15 mouse cellular contexts compared by ENCODE assay signal in genomic region chr6:134601130-134601529, GRCm38 (mm10). TPM values are rescaled to one million over a fixed set of nuclear protein-coding genes. Genes with fewer than 3 reads are reported as not detected.
A peak's percentile ranks its signal among the peaks of the same experiment; 100 is the strongest.
DNase-seq lines count a peak whose midpoint lies in the region; ATAC-seq and TF ChIP-seq lines count a peak whose summit lies in the region.
"Had no signal": no experiment of that assay in that cellular context is flagged by ENCODE, and none has a peak within 500 bp of the region (broad histone marks: within the 10 kb centered on the region; RNA-seq: fewer than 3 reads in every experiment).

No protein-coding gene starts in this region.

- H3K27ac ChIP-seq in liver, embryonic 13.5 days = 0 out of 2 replicates have a peak overlapping the region, but pooled peaks have one; percentile 18
- H3K27ac ChIP-seq in liver, embryonic 11.5 days (ENCODE audit: low read depth, low read length) = no peak overlapping the region
- H3K27ac ChIP-seq in embryonic facial prominence, embryonic 14.5 days (replicated peaks; ENCODE audit: low read depth, low read length) = peak overlapping the region; percentile 78; the same call in 1 of the 2 replicates
- peak overlapping the region; percentile 72 for H3K27ac ChIP-seq in limb, embryonic 15.5 days
- no peak overlapping the region for H3K27ac ChIP-seq in midbrain, postnatal 0 days (ENCODE audit: low read depth, low read length)
- H3K27ac ChIP-seq: heart, embryonic 13.5 days; neural tube, embryonic 12.5 days had no signal

- 49% methylated on average over 7 of the region's 7 CpGs for WGBS in liver, embryonic 13.5 days (ENCODE audit: insufficient replicate concordance)
- 55% methylated on average over 7 of the region's 7 CpGs for WGBS in liver, embryonic 11.5 days
- 63% methylated on average over 7 of the region's 7 CpGs for WGBS in embryonic facial prominence, embryonic 14.5 days
- 50% methylated on average over 7 of the region's 7 CpGs for WGBS in limb, embryonic 15.5 days
- WGBS in midbrain, postnatal 0 days = 65% methylated on average over 7 of the region's 7 CpGs

- no peak for TF ChIP-seq CTCF in midbrain, postnatal 0 days (IDR thresholded peaks at IDR 0.05)

- H3K9me3 ChIP-seq in liver, embryonic 13.5 days (replicated peaks) = no peaks in the 10 kb centered on the region
- no peaks in the 10 kb centered on the region for H3K9me3 ChIP-seq in liver, embryonic 11.5 days (ENCODE audit: control insufficient read depth, low read length)
- H3K9me3 ChIP-seq in embryonic facial prominence, embryonic 14.5 days (ENCODE audit: control insufficient read depth, low read length) = no peaks in the 10 kb centered on the region
- no peaks in the 10 kb centered on the region for H3K9me3 ChIP-seq in limb, embryonic 15.5 days
- no peaks in the 10 kb centered on the region for H3K9me3 ChIP-seq in midbrain, postnatal 0 days (ENCODE audit: low read length)
- H3K9me3 ChIP-seq: heart, embryonic 13.5 days; neural tube, embryonic 12.5 days had no signal

- DNase-seq in embryo, embryonic 11 days = peak; percentile 26
- DNase-seq in embryo, embryonic 10.5 days (ENCODE audit: low spot score) = no peak
- DNase-seq in liver, embryonic 13.5 days = no peak
- no peak for DNase-seq in liver, embryonic 11.5 days (ENCODE audit: low spot score)
- no peak for DNase-seq in embryonic facial prominence, embryonic 14.5 days (ENCODE audit: low spot score)
- no peak for DNase-seq in midbrain, postnatal 0 days (ENCODE audit: low spot score)
- DNase-seq in thymus, postnatal 25 days = no peak
- DNase-seq: B cell, adult 2 months; cerebellum, postnatal 25 days had no signal

- H3K27me3 ChIP-seq in liver, embryonic 13.5 days = no peaks in the 10 kb centered on the region
- H3K27me3 ChIP-seq in liver, embryonic 11.5 days (replicated peaks; ENCODE audit: control insufficient read depth, insufficient read depth, low read length) = no peaks in the 10 kb centered on the region
- H3K27me3 ChIP-seq in embryonic facial prominence, embryonic 14.5 days (replicated peaks; ENCODE audit: control insufficient read depth, insufficient read depth, low read length) = no peaks in the 10 kb centered on the region
- no peaks in the 10 kb centered on the region for H3K27me3 ChIP-seq in limb, embryonic 15.5 days
- H3K27me3 ChIP-seq in midbrain, postnatal 0 days (ENCODE audit: insufficient read depth, low read length) = no peaks in the 10 kb centered on the region
- H3K27me3 ChIP-seq: heart, embryonic 13.5 days; neural tube, embryonic 12.5 days had no signal

- no peaks in the 10 kb centered on the region for H3K36me3 ChIP-seq in liver, embryonic 13.5 days
- H3K36me3 ChIP-seq in liver, embryonic 11.5 days (ENCODE audit: control insufficient read depth, insufficient read depth, low read length) = no peaks in the 10 kb centered on the region
- H3K36me3 ChIP-seq in embryonic facial prominence, embryonic 14.5 days (ENCODE audit: control insufficient read depth, insufficient read depth, low read length) = no peaks in the 10 kb centered on the region
- no peaks in the 10 kb centered on the region for H3K36me3 ChIP-seq in limb, embryonic 15.5 days
- H3K36me3 ChIP-seq in midbrain, postnatal 0 days (ENCODE audit: insufficient read depth, low read length) = no peaks in the 10 kb centered on the region
- H3K36me3 ChIP-seq: heart, embryonic 13.5 days; neural tube, embryonic 12.5 days had no signal

- no peak overlapping the region for H3K9ac ChIP-seq in liver, embryonic 13.5 days
- no peak overlapping the region for H3K9ac ChIP-seq in liver, embryonic 11.5 days (ENCODE audit: low read depth, low read length)
- H3K9ac ChIP-seq in embryonic facial prominence, embryonic 14.5 days (ENCODE audit: low read depth, low read length) = no peak overlapping the region
- H3K9ac ChIP-seq in limb, embryonic 15.5 days = no peak overlapping the region
- H3K9ac ChIP-seq in midbrain, postnatal 0 days (replicated peaks; ENCODE audit: low read length, poor library complexity, severe bottlenecking) = no peak overlapping the region
- H3K9ac ChIP-seq: heart, embryonic 13.5 days; neural tube, embryonic 12.5 days had no signal

- ATAC-seq in liver, embryonic 13.5 days (ENCODE audit: low read depth) = no peak
- ATAC-seq in liver, embryonic 11.5 days (replicated peaks; ENCODE audit: low FRiP score) = no peak
- ATAC-seq in embryonic facial prominence, embryonic 14.5 days (ENCODE audit: low read depth) = no peak
- no peak for ATAC-seq in limb, embryonic 15.5 days (ENCODE audit: insufficient number of reproducible peaks, low FRiP score, low TSS enrichment, low read depth)
- no peak for ATAC-seq in midbrain, postnatal 0 days (ENCODE audit: low FRiP score)
- ATAC-seq: activated CD4-positive, CD25-positive, alpha-beta regulatory T cell, adult 4 months; forebrain, embryonic 16.5 days; midbrain, embryonic 16.5 days had no signal

- no peak overlapping the region for H3K4me2 ChIP-seq in liver, embryonic 13.5 days
- no peak overlapping the region for H3K4me2 ChIP-seq in liver, embryonic 11.5 days
- H3K4me2 ChIP-seq in embryonic facial prominence, embryonic 14.5 days (ENCODE audit: low read depth, low read length) = no peak overlapping the region
- H3K4me2 ChIP-seq in limb, embryonic 15.5 days = no peak overlapping the region
- no peak overlapping the region for H3K4me2 ChIP-seq in midbrain, postnatal 0 days (ENCODE audit: low read depth, low read length, poor library complexity, severe bottlenecking)
- H3K4me2 ChIP-seq: heart, embryonic 13.5 days; neural tube, embryonic 12.5 days had no signal

- no peaks in the 10 kb centered on the region for H3K4me1 ChIP-seq in liver, embryonic 13.5 days (replicated peaks)
- H3K4me1 ChIP-seq in liver, embryonic 11.5 days (replicated peaks; ENCODE audit: control insufficient read depth, insufficient read depth, low read length) = no peaks in the 10 kb centered on the region
- H3K4me1 ChIP-seq in embryonic facial prominence, embryonic 14.5 days (ENCODE audit: control insufficient read depth, insufficient read depth, low read length) = peaks cover 7% of the 10 kb centered on the region; the same call in 1 of the 2 replicates
- H3K4me1 ChIP-seq in limb, embryonic 15.5 days = peaks cover 8% of the 10 kb centered on the region
- H3K4me1 ChIP-seq in midbrain, postnatal 0 days (ENCODE audit: insufficient read depth, low read length) = no peaks in the 10 kb centered on the region
- H3K4me1 ChIP-seq: heart, embryonic 13.5 days; neural tube, embryonic 12.5 days had no signal

- H3K4me3 ChIP-seq in liver, embryonic 13.5 days (replicated peaks) = no peak overlapping the region
- H3K4me3 ChIP-seq in liver, embryonic 11.5 days (ENCODE audit: low read depth, low read length) = no peak overlapping the region
- H3K4me3 ChIP-seq in embryonic facial prominence, embryonic 14.5 days (ENCODE audit: low read depth, low read length) = no peak overlapping the region
- no peak overlapping the region for H3K4me3 ChIP-seq in limb, embryonic 15.5 days
- H3K4me3 ChIP-seq in midbrain, postnatal 0 days (ENCODE audit: low read depth, low read length) = no peak overlapping the region
- H3K4me3 ChIP-seq: heart, embryonic 13.5 days; neural tube, embryonic 12.5 days had no signal

RNA-seq across cellular contexts. Expression of gene Mansc1, which starts 31.2 kb away (rescaled TPM):
- polyA plus RNA-seq in liver, embryonic 13.5 days (2015; fragmentation: Nextera tagmentation; extraction: Ambion mirVana) = 0.54 and 0.64 TPM in 2 replicates
- polyA plus RNA-seq in liver, embryonic 11.5 days (2014; fragmentation: Nextera tagmentation; extraction: Ambion mirVana) = 1.0 and 1.9 TPM in 2 replicates
- 1.9 and 2.1 TPM in 2 replicates for polyA plus RNA-seq in embryonic facial prominence, embryonic 14.5 days (2014; fragmentation: Nextera tagmentation; extraction: Ambion mirVana)
- polyA plus RNA-seq in limb, embryonic 15.5 days (2015; fragmentation: Nextera tagmentation; extraction: Ambion mirVana) = 3.2 and 3.3 TPM in 2 replicates
- total RNA-seq in midbrain, postnatal 0 days (2014; rRNA removed) = 2.0 and 2.8 TPM in 2 replicates
- polyA plus RNA-seq in midbrain, postnatal 0 days (2015; fragmentation: Nextera tagmentation; extraction: Ambion mirVana) = 1.6 and 1.7 TPM in 2 replicates

RNA-seq across cellular contexts. Expression of gene Lrp6, which starts 34.4 kb away (rescaled TPM):
- polyA plus RNA-seq in liver, embryonic 13.5 days (2015; fragmentation: Nextera tagmentation; extraction: Ambion mirVana) = 6.8 and 8.7 TPM in 2 replicates
- polyA plus RNA-seq in liver, embryonic 11.5 days (2014; fragmentation: Nextera tagmentation; extraction: Ambion mirVana) = 14.1 and 17.1 TPM in 2 replicates
- polyA plus RNA-seq in embryonic facial prominence, embryonic 14.5 days (2014; fragmentation: Nextera tagmentation; extraction: Ambion mirVana) = 38.7 and 39.8 TPM in 2 replicates
- 24.7 and 31.1 TPM in 2 replicates for polyA plus RNA-seq in limb, embryonic 15.5 days (2015; fragmentation: Nextera tagmentation; extraction: Ambion mirVana)
- total RNA-seq in midbrain, postnatal 0 days (2014; rRNA removed) = 26.3 and 35.5 TPM in 2 replicates
- polyA plus RNA-seq in midbrain, postnatal 0 days (2015; fragmentation: Nextera tagmentation; extraction: Ambion mirVana) = 11.1 and 14.7 TPM in 2 replicates

RNA-seq across cellular contexts. Expression of gene Borcs5, which starts 38.2 kb away (rescaled TPM):
- 11.3 and 11.9 TPM in 2 replicates for polyA plus RNA-seq in liver, embryonic 13.5 days (2015; fragmentation: Nextera tagmentation; extraction: Ambion mirVana)
- 18.0 and 19.0 TPM in 2 replicates for polyA plus RNA-seq in liver, embryonic 11.5 days (2014; fragmentation: Nextera tagmentation; extraction: Ambion mirVana)
- polyA plus RNA-seq in embryonic facial prominence, embryonic 14.5 days (2014; fragmentation: Nextera tagmentation; extraction: Ambion mirVana) = 18.0 and 20.2 TPM in 2 replicates
- polyA plus RNA-seq in limb, embryonic 15.5 days (2015; fragmentation: Nextera tagmentation; extraction: Ambion mirVana) = 20.9 and 21.0 TPM in 2 replicates
- 56.0 and 59.0 TPM in 2 replicates for total RNA-seq in midbrain, postnatal 0 days (2014; rRNA removed)
- 39.6 and 42.7 TPM in 2 replicates for polyA plus RNA-seq in midbrain, postnatal 0 days (2015; fragmentation: Nextera tagmentation; extraction: Ambion mirVana)

Comparison
In these comparisons a context has a peak if more than half of its experiments do, and no peak if none do; other contexts are left out.
1. H3K27ac ChIP-seq: peak in liver, embryonic 13.5 days (single experiment), embryonic facial prominence, embryonic 14.5 days (single experiment) and limb, embryonic 15.5 days (single experiment); none in liver, embryonic 11.5 days (single experiment) and midbrain, postnatal 0 days (single experiment).